Mouse (Mus musculus): ENCODE measurements around the gene Zcchc24. TPM values are rescaled to one million over a fixed set of nuclear protein-coding genes. Genes with fewer than 3 reads are reported as not detected.

Zcchc24 gene
- total and polyA plus RNA-seq, 2 experiments from 2014 or later = 20.4 to 39.3 TPM

DNA sequence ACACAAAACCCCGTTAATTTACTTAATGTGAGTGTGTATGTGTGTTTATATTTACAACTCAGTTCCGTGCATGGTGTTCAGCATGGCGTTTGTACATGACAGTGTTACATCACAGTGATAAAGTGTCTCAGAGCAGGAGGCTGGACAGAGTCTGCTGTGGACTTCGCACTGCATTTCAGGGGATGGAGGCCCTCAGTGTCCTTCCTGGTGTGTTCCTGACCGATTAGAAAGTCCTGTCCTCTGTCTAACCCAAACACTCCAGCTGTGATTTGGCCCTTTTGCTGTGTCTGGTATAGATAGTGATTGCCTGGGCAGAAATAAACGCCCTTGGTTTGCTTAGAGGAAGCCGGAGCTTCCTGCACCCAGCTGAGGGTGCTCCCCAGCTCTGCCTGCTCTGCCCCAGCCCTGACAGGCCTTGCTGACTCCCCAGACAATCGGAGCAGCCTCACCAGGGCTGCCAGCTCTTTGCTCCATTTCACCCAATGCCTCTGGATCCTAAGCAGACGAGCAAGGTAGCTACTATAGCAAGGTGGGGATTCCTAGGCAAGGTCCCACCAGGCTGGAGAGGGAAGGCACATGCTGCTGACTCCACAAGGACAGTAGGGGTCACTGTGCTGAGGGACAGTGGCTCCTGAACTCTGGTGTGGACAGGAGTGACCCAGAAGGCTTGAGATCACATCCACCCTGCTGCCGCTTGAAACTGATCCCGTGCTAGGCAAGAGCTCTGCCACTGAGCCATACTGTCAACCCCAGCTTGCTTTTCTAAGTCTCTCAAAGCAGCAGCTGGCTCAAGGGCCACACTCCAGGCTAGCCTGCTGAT is 23.3 kb downstream of the Zcchc24 start:
- H3K9me3 ChIP-seq (ENCODE audit: low read length) = no peaks in the 10 kb centered on the region
- WGBS = 69% methylated on average over 11 of the region's 11 CpGs
- ATAC-seq (no peak), DNase-seq (ENCODE audit: low spot score) (no peak)
- H3K27me3 ChIP-seq (ENCODE audit: insufficient read depth, low read length) = no peaks in the 10 kb centered on the region
- H3K36me3 ChIP-seq (ENCODE audit: insufficient read depth, low read length) = no peaks in the 10 kb centered on the region
- no peaks in the 10 kb centered on the region for H3K4me1 ChIP-seq (ENCODE audit: insufficient read depth, low read length)
- no peak overlapping the region for H3K9ac ChIP-seq (replicated peaks; ENCODE audit: low read length)
- peak; percentile 33; the same call in 1 of the 2 replicates for TF ChIP-seq CTCF (IDR thresholded peaks at IDR 0.05; ENCODE audit: low read depth)
- H3K27ac ChIP-seq = no peak overlapping the region
- no peak overlapping the region for H3K4me2 ChIP-seq (ENCODE audit: low read depth, low read length)
- no peak overlapping the region for H3K4me3 ChIP-seq (ENCODE audit: low read length)

GRCm38 (mm10) chr14:25742943-25743342 is 25.9 kb downstream of the Zcchc24 start:
- no peaks in the 10 kb centered on the region for H3K9me3 ChIP-seq (ENCODE audit: low read length)
- DNase-seq (ENCODE audit: low spot score) (no peak), ATAC-seq (no peak)
- no peaks in the 10 kb centered on the region for H3K36me3 ChIP-seq (ENCODE audit: insufficient read depth, low read length)
- H3K4me1 ChIP-seq (ENCODE audit: insufficient read depth, low read length) = 0 out of 2 replicates have a peak, but pooled peaks cover 6% of the 10 kb centered on the region
- no peaks in the 10 kb centered on the region for H3K27me3 ChIP-seq (ENCODE audit: insufficient read depth, low read length)
- no peak for TF ChIP-seq CTCF (IDR thresholded peaks at IDR 0.05; ENCODE audit: low read depth)
- no peak overlapping the region for H3K4me3 ChIP-seq (ENCODE audit: low read length)
- no peak overlapping the region for H3K9ac ChIP-seq (replicated peaks; ENCODE audit: low read length)
- WGBS = 72% methylated on average over 5 of the region's 5 CpGs
- no peak overlapping the region for H3K27ac ChIP-seq
- no peak overlapping the region for H3K4me2 ChIP-seq (ENCODE audit: low read depth, low read length)

DNA sequence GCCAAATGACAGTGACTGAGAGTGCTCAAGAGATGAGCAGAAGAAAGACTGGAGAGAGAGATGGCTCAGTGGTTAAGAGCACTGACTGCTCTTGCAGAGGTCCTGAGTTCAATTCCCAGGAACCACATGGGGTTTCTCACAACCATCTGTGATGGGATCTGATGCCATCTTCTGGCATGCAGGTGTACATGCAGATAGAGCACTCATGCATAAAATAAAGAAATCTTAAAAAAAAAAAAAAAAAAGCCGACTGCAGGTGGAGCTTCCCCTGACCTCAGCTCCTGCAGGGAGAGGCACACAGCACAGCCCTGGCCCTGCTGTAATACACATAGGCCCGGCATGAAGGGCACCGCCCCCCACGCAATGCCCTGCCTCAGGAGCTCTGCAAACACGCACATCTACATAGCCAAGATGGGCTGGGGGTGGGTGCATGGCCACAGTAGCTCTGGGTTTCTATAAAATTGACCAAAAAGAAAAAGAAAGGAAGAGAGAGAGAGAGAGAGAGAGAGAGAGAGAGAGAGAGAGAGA is 26.9 kb downstream of the Zcchc24 start:
- no peaks in the 10 kb centered on the region for H3K36me3 ChIP-seq (ENCODE audit: insufficient read depth, low read length)
- 0 out of 2 replicates have a peak, but pooled peaks cover 6% of the 10 kb centered on the region for H3K4me1 ChIP-seq (ENCODE audit: insufficient read depth, low read length)
- DNase-seq (ENCODE audit: low spot score) = no peak
- H3K27ac ChIP-seq = no peak overlapping the region
- no peak overlapping the region for H3K4me2 ChIP-seq (ENCODE audit: low read depth, low read length)
- 65% methylated on average over 5 of the region's 5 CpGs for WGBS
- no peak overlapping the region for H3K4me3 ChIP-seq (ENCODE audit: low read length)
- H3K9ac ChIP-seq (replicated peaks; ENCODE audit: low read length) = no peak overlapping the region
- peak; percentile 38; the same call in 1 of the 2 replicates for TF ChIP-seq CTCF (IDR thresholded peaks at IDR 0.05; ENCODE audit: low read depth)
- H3K27me3 ChIP-seq (ENCODE audit: insufficient read depth, low read length) = no peaks in the 10 kb centered on the region
- H3K9me3 ChIP-seq (ENCODE audit: low read length) = no peaks in the 10 kb centered on the region
- no peak for ATAC-seq

DNA sequence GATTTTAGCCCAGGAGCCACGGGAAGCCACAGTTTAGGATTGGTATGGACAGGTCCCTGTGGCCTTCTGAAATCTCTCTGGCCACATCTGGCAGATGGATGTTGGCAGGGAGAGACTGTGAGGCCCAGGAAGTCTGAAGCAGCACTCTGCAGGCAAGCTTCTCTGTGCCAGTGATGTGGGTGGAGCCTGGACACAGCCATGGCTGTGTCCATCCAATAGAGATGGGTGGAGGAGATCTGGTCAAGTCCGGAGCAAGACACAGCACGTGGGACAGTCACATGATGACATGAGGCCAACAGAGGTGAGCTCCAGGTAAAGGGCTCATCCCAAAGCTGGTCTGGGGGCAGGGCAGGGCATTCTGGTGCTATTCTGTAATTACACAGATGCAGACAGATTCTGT is 27.6 kb downstream of the Zcchc24 start:
- TF ChIP-seq CTCF (IDR thresholded peaks at IDR 0.05; ENCODE audit: low read depth) = no peak
- no peak overlapping the region for H3K9ac ChIP-seq (replicated peaks; ENCODE audit: low read length)
- no peak for DNase-seq (ENCODE audit: low spot score)
- H3K36me3 ChIP-seq (ENCODE audit: insufficient read depth, low read length) = no peaks in the 10 kb centered on the region
- H3K27ac ChIP-seq = peak overlapping the region; percentile 82
- H3K4me2 ChIP-seq (ENCODE audit: low read depth, low read length) = no peak overlapping the region
- H3K4me1 ChIP-seq (ENCODE audit: insufficient read depth, low read length) = peaks cover 11% of the 10 kb centered on the region
- no peaks in the 10 kb centered on the region for H3K27me3 ChIP-seq (ENCODE audit: insufficient read depth, low read length)
- 60% methylated on average over 3 of the region's 3 CpGs for WGBS
- no peak for ATAC-seq
- no peaks in the 10 kb centered on the region for H3K9me3 ChIP-seq (ENCODE audit: low read length)
- H3K4me3 ChIP-seq (ENCODE audit: low read length) = no peak overlapping the region

- Histone ChIP-seq H3K36me3 (ENCODE audit: insufficient read depth, low read length) (no peaks in the 10 kb centered on the region), H3K9ac (replicated peaks; ENCODE audit: low read length) (no peak overlapping the region), H3K27ac (peak overlapping the region; percentile 82), H3K4me2 (ENCODE audit: low read depth, low read length) (no peak overlapping the region), H3K4me1 (ENCODE audit: insufficient read depth, low read length) (peaks cover 15% of the 10 kb centered on the region), H3K27me3 (ENCODE audit: insufficient read depth, low read length) (no peaks in the 10 kb centered on the region), H3K9me3 (ENCODE audit: low read length) (no peaks in the 10 kb centered on the region), H3K4me3 (ENCODE audit: low read length) (no peak overlapping the region)
- WGBS = 35% methylated on average over 4 of the region's 4 CpGs
- ATAC-seq = peak; percentile 92
- peak; percentile 60 for TF ChIP-seq CTCF (IDR thresholded peaks at IDR 0.05; ENCODE audit: low read depth)
- peak; percentile 79 for DNase-seq (ENCODE audit: low spot score)
These were observed 28.8 kb downstream of the Zcchc24 start for GRCm38 (mm10) chr14:25739957-25740565.

DNA sequence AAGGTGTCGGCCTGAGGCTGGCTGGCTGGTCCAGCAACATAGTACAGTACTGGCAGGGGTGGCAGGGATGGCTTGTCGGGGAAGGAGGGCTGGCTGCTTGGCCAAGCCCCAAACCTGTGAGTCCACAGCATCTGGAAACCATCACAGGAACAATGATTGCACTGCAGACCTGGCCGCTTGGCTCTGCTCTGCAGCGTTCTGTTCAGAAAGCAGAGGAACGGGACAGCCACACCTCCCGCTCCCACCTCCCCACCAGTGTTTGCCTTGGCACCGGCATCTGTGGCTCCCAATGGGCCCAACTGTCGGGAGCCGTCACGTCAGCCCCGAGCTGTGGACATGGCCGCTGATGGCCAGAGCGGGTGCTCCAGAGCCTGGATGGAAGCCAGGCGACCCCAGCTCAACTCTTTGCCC is 30.2 kb downstream of the Zcchc24 start:
- peak; percentile 54 for DNase-seq (ENCODE audit: low spot score)
- Histone ChIP-seq H3K27me3 (ENCODE audit: insufficient read depth, low read length) (no peaks in the 10 kb centered on the region), H3K9ac (replicated peaks; ENCODE audit: low read length) (no peak overlapping the region), H3K4me3 (ENCODE audit: low read length) (no peak overlapping the region), H3K36me3 (ENCODE audit: insufficient read depth, low read length) (no peaks in the 10 kb centered on the region), H3K4me2 (ENCODE audit: low read depth, low read length) (no peak overlapping the region), H3K9me3 (ENCODE audit: low read length) (no peaks in the 10 kb centered on the region), H3K4me1 (ENCODE audit: insufficient read depth, low read length) (peaks cover 24% of the 10 kb centered on the region), H3K27ac (no peak overlapping the region; the same call in 1 of the 2 replicates)
- TF ChIP-seq CTCF (IDR thresholded peaks at IDR 0.05; ENCODE audit: low read depth) = no peak
- 40% methylated on average over 14 of the region's 14 CpGs for whole genome bisulfite sequencing
- no peak for ATAC-seq
